Mouse (Mus musculus) ovary, adult 18-20 months (tissue): Measurements from ENCODE around the gene Clic1.

Source experiments
- DNase-seq: peaks from one replicate; pipeline ENCODE4 v3.0.0; 2022; ENCODE audit warnings: low spot score, mixed read lengths

Clic1 gene

GRCm38 (mm10) chr17:35045807-35046680 is 3.7 kb upstream of the Clic1 start:
- no peak for DNase-seq

- DNase-seq, result peak; percentile 96
These were observed 2.9 kb upstream of the Clic1 start, which contains the start of gene Msh5 for GRCm38 (mm10) chr17:35046681-35047455. TSS of gene Msh5 (minus strand) at chr17:35046745.

- no peak for DNase-seq
These were observed 2.1 kb upstream of the Clic1 start for GRCm38 (mm10) chr17:35047688-35048087.

- DNase-seq, result no peak
These were observed 1.4 kb upstream of the Clic1 start for GRCm38 (mm10) chr17:35048149-35048931.

- no peak for DNase-seq
These were observed 780 bp upstream of the Clic1 start for GRCm38 (mm10) chr17:35048932-35049440.

GRCm38 (mm10) chr17:35050126-35050750 is 472 bp downstream of the Clic1 start:
- peak; percentile 60 for DNase-seq

- DNase-seq, result peak; percentile 61
These were observed 1.7 kb downstream of the Clic1 start for GRCm38 (mm10) chr17:35051156-35052086.

GRCm38 (mm10) chr17:35052271-35052798 is 2.6 kb downstream of the Clic1 start:
- no peak for DNase-seq

GRCm38 (mm10) chr17:35055691-35056495 is 6.1 kb downstream of the Clic1 start:
- no peak for DNase-seq

- no peak for DNase-seq
These were observed 7.3 kb downstream of the Clic1 start for GRCm38 (mm10) chr17:35057090-35057489.

GRCm38 (mm10) chr17:35058316-35058715 is 8.6 kb downstream of the Clic1 start:
- no peak for DNase-seq

GRCm38 (mm10) chr17:35058911-35059892 is 9.4 kb downstream of the Clic1 start, which contains the start of gene Ddah2:
TSS of gene Ddah2 (plus strand) at chr17:35059035.
- peak; percentile 78 for DNase-seq

GRCm38 (mm10) chr17:35060071-35060470 is 10.3 kb downstream of the Clic1 start:
- DNase-seq, result no peak

GRCm38 (mm10) chr17:35060737-35061297 is 11.1 kb downstream of the Clic1 start:
- no peak for DNase-seq

GRCm38 (mm10) chr17:35061299-35061698 is 11.5 kb downstream of the Clic1 start:
- DNase-seq, result no peak

GRCm38 (mm10) chr17:35063466-35063865 is 13.7 kb downstream of the Clic1 start:
- DNase-seq, result no peak

- DNase-seq, result no peak
These were observed 14.7 kb downstream of the Clic1 start for GRCm38 (mm10) chr17:35064378-35064877.
